Mouse (Mus musculus) liver (tissue): Measurements from ENCODE around the gene Gdpd3.
"Not testable (repeated sequence)": the region's sequence is repeated elsewhere in the genome, so short reads cannot be mapped to it uniquely, and the experiment has no call there.

ENCODE experiments used
- DNase-seq: peaks from one replicate; pipeline ENCODE4 v3.0.0-alpha.2; 2020; ENCODE audit warnings: mixed read lengths

Gdpd3 gene

GRCm38 (mm10) chr7:126766201-126766600 is at the start of gene Gdpd3:
Gene Gdpd3 (plus strand): TSS chr7:126766334.
- no peak for DNase-seq

GRCm38 (mm10) chr7:126717566-126717965 is 48.6 kb upstream of the Gdpd3 start:
- DNase-seq: no peak

DNA sequence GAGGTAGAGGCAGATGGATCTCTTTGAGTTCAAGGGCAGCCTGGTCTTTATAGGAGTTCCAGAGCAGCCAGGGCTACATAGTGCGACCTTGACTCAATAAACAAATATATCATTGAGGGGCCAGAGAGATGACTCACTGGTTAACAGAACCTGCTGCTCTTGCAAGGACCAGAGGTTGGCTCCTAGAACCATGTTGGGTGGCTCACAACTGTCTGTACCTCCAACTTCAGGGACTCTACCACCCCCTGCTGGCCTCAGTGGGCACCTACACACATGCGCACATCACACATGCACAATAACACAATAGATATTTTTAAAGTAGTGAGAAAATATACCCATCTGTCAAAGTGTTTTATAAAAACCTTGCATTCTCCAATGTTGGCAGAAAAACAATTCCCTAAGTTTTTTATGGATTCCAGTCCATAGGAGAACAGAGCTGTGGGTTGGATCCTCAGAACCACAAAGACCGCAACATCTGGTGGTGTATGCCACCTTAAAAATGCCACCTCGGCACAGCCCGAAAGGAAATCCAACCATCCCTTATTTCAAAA is 47.3 kb upstream of the Gdpd3 start:
- DNase-seq: no peak

- no peak for DNase-seq
These were observed 44.5 kb upstream of the Gdpd3 start for GRCm38 (mm10) chr7:126721635-126722034.

DNA sequence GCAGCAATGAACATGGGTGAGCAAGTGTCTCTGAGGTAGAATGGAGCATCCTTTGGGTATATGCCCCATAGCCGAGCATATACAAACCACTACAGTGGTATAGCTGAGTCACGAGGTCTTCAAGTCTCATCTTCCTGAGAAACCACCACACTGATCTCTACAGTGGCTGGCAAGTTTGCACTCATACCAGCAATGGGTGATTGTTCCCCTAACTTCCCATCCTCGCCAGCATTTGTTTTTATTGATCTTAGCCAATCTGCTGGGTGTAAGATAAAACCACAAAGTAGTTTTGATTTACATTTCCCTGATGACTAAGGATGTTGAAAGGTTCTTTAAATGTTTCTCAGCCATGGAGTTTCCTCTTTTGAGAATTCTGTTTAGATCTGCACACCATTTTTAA is 41.1 kb upstream of the Gdpd3 start:
- DNase-seq: no peak

GRCm38 (mm10) chr7:126725667-126726066 is 40.5 kb upstream of the Gdpd3 start:
- no peak for DNase-seq

GRCm38 (mm10) chr7:126730256-126730789 is 35.8 kb upstream of the Gdpd3 start:
- DNase-seq: not testable (repeated sequence)

- DNase-seq: no peak
These were observed 30.0 kb upstream of the Gdpd3 start for GRCm38 (mm10) chr7:126736122-126736521.

DNA sequence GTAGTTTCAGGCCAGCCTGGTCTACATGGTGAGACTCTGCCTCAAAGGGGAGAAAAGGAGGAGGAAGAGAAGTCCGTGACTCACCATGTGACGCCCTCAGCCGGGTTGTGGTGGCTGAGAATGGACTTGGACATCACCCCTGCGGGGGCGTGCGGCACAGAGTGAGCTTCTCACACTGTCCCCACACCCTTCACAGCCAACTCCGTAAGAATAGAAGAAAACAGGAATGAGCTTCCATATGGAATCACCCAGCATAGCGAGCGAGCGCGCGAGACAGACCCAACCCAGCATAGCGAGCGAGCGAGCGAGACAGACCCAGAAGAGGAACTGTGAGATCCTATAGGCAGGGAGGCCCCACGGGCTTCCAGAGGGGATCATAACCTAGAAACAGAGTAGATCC is 26.6 kb upstream of the Gdpd3 start:
- no peak for DNase-seq

GRCm38 (mm10) chr7:126740132-126740735 is 25.9 kb upstream of the Gdpd3 start:
- no peak for DNase-seq

GRCm38 (mm10) chr7:126740977-126741376 is 25.2 kb upstream of the Gdpd3 start:
- DNase-seq: no peak

- no peak for DNase-seq
These were observed 24.7 kb upstream of the Gdpd3 start for GRCm38 (mm10) chr7:126741452-126741851.

- no peak for DNase-seq
These were observed 24.1 kb upstream of the Gdpd3 start for GRCm38 (mm10) chr7:126741964-126742482.

DNA sequence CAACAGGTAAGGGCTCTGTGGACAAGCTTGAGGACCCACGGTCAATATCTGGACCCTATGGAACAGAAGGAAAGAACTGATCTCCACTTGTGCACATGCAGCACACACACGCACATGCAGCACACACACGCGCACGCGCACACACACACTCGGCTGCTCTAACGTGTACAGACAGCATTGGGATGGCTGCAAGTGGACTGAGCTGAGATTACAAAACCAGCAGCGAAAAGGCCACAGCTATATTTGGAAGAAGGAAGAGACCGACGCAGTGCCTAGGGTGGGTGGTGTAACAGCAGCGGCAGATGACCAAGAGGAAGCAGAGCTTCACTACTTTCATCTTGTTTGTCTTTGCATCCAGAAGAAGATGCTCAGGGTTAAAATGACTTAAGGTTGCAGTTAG is 20.1 kb upstream of the Gdpd3 start:
- peak; percentile 34 for DNase-seq

DNA sequence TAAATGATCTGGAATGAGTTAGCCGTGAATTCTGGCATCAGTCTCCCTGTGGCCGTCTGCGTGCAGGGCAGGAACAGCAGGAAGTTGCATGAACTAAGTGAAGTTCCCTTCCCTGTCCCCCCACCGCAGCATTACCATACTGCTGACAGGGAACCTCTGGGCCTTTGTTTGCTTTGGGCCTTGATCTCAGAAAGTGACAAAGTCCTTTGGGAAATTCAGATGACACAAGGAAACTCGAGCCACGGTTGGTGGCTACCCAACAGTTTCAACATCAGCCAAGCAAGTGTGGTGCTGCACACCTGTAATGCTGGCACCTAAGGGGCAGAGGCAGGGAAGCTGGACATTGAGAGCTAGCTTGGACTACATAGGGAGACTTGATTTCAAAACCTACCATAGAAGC is 19.3 kb upstream of the Gdpd3 start:
- DNase-seq: peak; percentile 50

- no peak for DNase-seq
These were observed 17.3 kb upstream of the Gdpd3 start for GRCm38 (mm10) chr7:126748824-126749223.

DNA sequence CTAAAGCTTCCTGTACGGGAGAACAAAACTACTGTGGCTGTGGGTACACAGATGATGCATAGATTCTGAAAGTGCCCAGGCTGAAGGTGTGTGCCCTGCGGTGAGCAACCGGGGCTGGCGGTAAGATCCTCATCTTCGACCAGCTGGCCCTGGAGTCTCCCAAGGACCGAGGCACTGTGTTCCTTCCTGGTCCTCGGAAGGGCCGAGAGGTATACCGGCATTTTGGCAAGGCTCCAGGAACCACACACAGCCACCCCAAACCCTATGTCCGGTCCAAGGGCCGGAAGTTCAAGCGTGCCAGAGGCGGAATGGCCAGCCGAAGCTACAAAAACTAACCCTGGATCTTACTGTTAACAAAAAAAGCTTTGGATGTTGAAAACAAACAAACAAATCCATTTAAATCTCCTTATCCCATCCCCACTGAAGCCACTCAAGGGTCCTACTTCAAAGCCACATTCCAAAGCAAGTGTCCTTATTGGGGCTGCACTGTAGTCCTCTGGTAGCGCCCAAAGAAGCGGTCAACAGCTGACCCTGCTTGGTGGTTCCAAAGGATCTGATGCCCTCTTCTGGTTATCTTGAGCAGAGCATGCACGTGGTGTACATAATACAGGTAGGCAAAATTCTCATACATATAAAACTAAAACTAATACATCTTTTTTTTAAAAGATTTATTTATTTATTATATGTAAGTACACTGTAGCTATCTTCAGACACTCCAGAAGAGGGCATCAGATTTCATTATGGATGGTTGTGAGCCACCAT is 16.4 kb upstream of the Gdpd3 start:
- DNase-seq: no peak

DNA sequence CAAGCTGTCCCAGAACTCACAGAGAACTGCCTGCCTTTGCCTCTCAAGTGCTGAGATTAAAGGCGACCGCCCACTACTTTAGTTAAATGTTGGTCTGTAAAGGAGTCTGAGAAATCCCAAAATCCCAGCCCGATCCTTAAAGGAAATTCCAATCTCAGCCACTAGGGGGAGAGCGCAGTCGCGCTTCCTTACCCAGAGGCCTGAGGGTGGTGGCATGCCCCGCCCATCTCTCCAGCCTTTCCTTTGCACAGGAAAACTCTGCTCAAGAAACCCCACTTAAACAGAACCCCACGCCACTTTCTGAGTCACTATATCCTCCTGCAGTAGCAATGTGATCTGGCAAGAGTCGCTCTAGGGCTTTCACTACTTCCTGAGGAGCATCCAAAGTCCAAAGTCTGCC is 11.3 kb upstream of the Gdpd3 start:
- DNase-seq: peak; percentile 82

DNA sequence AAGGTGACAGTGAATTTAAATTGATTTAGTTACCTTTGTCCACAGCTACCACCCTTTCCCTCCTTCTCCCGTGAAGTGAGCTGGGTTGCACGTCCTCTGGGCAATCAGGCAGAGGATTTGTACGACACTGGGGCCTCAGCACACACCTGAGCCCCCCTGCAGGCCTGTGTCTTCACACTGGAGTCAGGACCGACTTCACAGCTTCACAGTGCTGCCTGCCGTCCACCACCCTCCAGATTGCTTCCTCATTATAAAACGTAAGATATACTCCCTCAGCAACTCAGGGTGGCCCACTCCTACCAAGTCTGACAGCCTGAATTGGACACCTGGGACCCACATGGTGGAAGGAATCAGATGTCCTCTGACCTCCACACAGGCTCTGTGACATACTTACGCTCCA is 7.6 kb upstream of the Gdpd3 start:
- DNase-seq: no peak

- DNase-seq: peak; percentile 94
These were observed 7.0 kb upstream of the Gdpd3 start, which contains the start of gene Mapk3 for GRCm38 (mm10) chr7:126759050-126759671. Gene Mapk3 (plus strand): TSS chr7:126759601.

DNA sequence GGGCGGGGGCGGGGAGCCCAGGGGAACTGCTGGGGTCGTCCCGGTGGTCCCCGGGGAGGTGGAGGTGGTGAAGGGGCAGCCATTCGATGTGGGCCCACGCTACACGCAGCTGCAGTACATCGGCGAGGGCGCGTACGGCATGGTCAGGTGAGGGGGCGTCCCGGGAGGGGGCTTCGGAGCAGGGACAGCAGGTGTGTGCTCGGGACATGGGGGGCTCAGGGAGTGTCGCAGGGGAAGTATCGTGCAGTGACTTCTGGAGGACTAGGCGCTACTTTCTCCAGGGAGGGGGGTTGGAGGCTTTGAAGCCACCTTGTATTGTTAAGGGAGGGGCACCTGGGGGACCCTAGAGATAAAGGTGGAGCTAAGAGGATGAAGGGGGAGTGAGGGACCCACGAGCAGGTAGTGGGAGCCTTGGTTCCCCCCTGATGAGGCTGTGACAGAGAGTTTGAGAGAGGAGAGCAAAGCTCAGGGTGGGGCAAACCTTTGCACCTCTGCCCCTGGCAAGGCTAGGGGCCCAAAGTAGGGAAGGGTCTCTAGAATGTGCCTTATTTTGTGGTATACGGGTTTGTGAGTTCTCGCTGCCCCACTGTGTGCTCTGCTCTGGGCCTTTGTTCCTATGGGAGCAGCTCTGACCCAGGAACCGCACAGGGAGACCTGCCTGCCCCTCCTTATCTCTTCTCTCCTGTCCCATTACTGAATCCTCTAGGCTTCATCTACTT is 6.3 kb upstream of the Gdpd3 start:
- DNase-seq: no peak

- DNase-seq: no peak
These were observed 5.7 kb upstream of the Gdpd3 start for GRCm38 (mm10) chr7:126760391-126760802.

- no peak for DNase-seq
These were observed 5.2 kb upstream of the Gdpd3 start for GRCm38 (mm10) chr7:126760956-126761355.
